Mouse (Mus musculus): ENCODE results near the gene Hhat.

Hhat gene

DNA sequence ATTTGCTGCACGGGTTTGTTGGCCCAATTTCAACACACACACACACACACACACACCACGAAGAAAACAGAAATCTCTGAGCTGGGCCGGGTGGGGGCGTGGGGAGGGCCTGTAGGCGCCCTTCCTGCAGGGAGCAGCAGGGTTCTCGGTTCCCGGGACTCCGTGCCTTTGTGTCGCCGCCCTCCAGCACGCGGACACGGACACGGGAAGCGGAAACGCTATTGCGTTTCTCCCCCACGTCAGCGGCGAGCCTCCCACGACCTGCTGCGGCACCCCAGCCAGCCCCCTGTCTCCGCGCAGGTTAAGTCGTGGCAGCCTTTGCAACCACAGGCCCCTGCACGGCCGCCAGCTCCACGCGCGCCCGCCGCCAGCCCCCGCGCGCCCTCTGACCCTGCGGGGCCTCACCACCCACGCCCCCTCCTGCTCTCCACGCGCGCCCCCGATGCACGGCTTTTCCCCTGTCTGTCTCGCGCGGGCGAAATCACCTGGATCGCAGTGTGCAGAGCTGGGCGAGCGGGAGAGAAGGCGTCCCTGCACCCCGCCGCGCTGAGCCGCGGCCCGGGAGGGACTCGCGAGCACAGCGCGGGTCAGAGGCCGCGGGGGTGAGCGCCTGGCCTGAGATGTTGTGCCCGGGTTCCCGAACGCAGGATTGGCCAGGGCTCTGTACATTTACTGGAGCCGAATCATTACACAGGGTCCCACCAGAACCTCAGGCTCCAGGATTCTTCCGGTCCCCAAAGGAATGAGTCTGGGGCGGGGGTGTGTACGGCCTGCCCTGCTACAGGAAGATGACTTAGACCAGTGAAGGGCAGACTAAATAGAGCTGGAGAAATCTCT, at the start of gene Hhat:
Hhat (minus strand) TSS at position 729 of the 837 bp plus-strand sequence.
- DNase-seq (ENCODE audit: extremely low spot score, low spot score), result peak; percentile 65

DNA sequence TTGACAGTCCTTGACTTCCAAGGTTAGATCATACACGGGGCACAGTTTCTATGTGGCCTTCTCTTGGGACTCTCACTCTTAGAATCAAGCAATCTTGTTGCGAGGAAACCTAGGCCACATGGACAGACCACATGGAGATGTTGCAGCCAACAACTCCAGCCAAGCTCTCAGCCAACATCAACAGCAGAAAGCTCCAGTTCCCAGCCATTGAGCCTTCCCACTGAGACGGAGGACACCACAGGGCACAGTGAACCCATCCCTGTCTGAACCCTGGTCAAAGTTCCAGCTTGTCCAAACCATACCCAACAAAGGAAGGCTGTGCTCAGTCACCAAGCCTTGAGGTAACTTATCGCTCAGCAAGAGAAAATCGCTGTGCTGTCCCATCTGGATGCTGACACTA, 47.3 kb upstream of the Hhat start:
- no peak for DNase-seq (ENCODE audit: extremely low spot score, low spot score)

DNA sequence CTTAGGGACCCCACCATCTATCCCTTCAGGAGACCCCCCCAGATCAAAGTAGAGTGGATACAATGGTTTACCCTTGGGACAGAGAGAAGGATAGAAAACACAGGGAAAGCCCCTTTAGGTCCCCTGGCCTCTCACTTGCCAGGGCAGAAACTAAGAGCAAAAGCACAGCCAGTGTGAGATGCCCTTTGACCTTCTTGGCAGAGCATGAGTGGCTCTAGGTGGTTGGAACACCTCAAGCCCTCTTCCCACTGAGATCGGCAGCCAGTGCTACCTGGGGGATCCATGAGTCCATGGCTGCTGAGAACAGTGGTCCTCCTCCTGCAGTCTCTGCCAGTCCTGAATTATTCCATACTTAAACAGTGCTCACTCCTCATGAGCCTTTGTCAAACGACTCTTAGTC, 44.8 kb upstream of the Hhat start:
- DNase-seq (ENCODE audit: extremely low spot score, low spot score), result no peak

DNA sequence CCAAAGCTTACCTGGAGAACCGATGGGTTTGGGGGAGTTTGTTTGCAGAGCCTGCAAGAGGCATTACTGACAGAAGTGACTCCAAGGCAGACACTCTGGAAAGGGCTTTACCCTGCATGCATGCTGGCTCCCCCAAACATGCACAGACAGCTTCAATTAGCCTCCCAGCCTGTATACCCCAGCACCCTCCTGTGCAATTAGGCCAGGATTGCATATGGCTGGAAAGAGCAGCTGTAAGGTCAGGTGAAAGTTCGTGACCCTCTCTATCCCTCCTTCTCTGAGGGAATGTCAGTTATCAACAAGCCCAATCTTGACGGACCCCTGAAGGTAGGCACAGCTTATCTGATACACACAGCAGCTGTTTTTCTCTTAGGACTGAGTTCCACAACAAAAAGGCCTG, 43.7 kb upstream of the Hhat start:
- DNase-seq (ENCODE audit: extremely low spot score, low spot score), result no peak

DNA sequence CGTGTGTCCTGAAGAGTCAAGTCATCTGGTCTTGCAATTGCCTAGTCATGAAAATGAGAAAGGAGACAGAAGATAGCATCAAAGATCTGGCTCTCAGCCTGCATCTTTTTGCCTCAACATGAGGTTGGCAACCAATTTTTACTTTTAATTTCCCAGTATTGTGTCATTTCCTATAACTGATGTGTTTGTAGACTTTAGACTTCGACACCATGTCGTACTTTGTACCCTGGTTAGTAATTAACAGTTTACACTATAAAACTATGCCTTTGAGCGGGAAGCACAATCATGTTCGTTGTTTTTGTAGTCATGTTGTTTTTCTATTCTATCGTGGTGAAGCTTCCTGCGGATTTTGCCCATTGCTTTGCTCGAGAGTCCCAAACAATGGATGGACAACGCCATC, 41.7 kb upstream of the Hhat start:
- DNase-seq (ENCODE audit: extremely low spot score, low spot score), result no peak

DNA sequence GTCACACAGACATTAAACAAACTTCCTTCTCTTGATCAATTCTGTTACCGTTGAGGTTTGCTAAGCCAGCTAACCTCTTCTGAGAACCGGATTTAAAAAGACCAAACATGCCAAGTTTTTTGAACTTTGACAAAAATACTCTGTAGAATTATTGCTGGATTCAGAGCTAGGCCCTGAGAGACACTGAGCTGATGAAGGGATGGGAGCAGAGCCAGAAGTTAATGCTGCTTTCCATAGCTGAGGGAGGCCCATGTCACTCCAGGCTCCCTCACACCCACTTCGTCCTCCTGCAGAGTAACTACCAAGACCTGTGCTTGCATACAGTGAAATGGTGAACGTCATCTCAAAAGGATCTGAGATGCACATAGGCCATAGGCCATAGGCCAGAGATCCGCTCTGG, 41.3 kb upstream of the Hhat start:
- DNase-seq (ENCODE audit: extremely low spot score, low spot score), result no peak

DNA sequence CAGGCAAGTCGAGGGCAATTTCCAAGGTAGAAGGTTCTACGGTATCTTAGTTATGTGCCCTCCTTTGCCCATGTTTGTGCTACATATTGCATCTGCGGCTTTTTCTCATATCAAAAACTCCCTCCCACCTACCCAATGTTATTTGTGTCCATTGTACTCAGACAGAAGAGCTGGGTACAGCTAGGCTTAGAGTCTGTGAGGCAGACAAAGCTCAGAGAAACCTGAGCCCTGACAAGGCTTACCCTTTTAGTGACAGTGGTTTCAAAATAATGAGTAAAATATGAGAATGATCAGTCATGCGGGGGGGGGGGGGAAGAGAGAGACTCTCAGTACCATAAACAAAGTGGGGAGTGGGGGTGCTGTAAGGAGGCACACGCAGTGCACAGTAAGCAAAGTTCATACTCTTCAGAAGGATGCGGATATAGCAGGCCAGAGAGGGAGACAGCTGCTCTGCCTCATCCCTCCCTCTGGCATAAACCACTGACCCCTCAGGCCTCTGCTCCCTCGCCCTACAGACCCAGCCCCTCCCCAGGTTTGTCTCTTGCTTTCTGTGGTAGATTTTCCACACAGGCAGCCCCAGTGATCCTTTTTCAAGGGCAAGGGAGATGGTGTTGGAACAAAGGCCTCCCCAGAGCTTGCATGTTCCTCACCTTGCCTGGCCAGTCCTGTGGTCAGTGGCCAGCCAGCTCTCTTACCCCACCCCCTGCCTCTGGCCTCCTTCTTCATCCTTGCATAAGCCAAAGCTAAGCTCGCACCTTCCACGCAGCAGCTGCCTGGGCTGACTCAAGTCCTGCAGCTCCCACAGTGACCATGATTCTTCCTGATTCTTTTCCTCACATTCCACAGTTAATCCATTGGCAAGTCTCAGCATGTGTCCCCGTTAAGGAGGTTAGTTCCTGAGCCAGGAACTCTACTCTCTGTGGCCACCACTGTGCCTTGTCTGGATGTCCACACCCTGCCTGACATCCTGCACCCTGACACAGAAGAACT, 35.4 kb upstream of the Hhat start:
- DNase-seq (ENCODE audit: extremely low spot score, low spot score), result no peak

DNA sequence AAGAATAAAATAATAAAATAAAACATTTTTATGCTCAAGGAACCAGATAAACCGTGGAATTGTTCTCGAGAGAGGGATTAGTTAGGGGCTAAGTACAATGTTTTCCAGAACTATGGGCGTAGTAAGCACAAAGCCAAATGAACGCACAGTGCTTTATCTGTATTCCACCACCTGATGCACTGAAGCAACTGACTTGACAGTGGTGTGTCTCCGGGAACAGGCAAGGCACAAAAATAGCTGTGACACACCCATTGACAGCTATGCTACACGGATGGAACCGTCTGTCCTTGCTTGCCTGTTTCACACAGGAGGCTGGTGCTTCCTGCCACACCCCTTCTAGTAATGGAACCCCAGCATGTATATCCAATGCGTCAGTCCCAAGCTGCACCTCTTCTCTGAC, 29.3 kb upstream of the Hhat start:
- no peak for DNase-seq (ENCODE audit: extremely low spot score, low spot score)

DNA sequence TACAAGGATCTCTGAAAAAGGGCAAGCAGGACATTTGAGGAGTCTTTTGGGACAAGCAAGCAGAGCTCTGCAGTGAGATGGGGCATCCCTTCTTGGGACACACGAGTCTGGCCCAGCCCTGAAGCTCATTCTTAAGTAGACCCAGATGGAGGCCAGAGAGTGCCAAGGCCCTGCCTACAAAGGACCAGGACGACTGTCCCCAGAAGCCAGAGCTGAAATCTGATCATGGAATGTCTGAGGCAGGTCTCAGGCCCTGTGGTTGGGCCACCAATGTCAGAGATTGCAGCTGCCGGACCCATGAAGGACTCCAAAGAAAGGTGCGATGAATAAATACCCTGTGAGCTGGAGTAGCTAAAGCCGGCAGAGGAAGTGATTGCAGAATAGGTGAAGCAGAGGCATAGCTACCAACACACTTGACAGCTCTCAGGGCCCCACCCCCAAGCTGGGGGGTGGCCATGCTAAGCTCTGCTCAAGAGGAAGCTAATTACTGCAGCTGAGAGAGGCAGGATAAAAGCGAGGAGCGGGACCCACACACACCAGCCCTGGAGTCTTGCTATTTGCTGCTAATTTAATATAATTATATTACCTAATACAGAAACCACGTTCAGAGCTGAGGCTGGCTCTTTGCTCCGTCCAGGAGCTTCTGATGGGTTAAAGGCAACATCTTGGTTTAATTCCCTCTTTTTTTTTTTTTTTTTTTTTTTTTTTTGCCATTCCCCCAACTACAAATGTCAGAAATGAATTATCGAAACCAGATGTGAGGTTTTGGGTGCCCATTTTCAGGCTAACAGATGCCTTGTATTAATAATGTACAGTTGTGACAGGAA, 28.4 kb upstream of the Hhat start:
- peak; percentile 47 for DNase-seq (ENCODE audit: extremely low spot score, low spot score)

DNA sequence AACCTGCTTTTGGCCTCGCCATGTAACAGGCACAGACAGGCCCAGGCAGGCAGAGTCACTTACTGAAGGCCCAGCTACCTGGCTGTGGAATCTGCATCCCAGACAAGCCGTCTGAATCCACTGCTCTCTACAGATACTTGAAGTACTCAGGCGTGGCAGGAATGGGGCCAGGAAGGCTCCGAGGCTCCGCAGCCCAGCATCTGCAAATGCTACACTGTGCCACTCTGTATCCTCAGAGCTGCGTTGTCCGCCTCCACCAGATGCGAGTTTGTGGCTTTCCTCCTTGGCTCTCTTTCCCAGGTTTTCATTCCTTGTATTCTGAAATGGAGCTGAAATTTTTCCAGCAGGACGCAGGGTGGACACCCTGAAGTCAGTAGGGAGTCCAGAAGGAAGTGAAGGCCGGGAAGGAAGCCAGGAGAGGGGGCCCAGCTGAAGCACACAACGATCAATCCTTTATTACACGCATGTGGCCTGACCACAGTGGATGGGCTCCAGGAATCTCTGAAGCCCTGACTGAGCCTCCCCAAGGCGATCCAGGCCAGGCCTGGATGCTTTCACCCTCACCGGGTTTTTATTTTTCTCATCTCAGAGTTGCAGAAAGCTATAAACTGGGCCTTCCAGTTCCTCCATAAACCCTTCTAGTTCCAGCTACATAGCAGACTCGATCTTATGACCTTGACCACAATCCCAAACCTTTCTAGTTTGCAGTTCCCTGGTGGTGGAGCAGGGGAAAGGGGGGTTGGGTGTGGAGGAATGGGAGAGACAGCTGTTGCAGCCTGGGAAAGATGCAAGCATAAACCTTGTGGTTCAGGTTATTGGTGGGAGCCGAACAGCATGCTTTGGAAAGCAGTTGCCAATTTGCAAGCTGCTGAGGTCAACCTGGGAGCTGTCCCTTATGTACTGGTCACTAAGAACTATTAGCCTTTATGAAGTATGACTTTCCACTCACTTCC, 27.5 kb upstream of the Hhat start:
- no peak for DNase-seq (ENCODE audit: extremely low spot score, low spot score)

DNA sequence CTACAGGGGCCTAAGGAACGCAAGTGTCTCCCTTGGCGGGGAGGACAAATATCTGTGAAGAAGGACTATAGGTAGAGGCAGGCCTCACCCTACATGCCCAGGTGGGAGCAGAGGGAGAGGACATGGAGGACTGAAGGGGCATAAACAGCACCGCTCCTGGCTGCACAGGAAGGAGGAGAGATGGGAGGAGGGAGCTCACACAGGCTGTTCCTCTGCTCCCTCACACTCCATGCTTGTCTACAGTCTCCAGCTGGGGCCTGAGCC, 25.9 kb upstream of the Hhat start:
- no peak for DNase-seq (ENCODE audit: extremely low spot score, low spot score)

DNA sequence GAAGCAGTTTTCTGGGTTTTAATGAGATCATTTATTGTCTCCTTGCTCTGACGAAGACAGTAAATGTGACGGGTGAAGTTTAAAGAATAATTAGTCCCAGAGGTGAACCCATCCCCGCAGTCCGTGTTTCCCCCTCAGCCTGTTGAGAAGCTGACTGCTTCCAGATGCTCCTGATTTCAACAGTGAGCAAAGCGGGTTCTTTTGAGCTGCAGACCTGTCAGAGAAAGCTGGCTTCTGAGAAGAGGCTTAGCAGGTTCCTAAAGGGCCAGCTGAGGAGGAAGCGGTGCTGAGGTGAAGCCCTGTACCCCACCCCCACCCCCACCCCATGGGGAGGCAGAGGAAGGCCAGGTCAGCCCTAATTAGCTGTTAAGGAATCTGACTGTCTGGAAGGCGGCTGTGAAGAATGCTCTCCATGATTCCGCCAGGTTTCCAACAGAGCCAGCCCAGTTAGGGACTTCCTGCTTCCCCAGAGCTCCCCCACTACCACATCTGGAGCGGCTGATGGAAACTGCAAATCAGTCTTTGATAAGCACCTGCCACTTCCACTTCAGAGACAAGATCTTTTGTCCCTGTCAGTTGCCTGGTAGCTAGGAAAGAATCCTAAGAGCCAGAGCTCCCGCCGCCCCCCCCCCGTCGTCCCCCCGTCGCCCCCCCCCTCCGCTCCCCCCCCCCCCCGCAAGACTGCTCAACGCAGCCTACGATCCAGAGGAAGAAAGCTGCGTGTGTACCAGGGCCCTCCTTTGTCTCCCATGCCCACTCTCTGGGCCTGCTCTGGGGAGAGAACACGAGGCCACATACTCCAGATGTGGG, 25.4 kb upstream of the Hhat start:
- peak; percentile 70 for DNase-seq (ENCODE audit: extremely low spot score, low spot score)

DNA sequence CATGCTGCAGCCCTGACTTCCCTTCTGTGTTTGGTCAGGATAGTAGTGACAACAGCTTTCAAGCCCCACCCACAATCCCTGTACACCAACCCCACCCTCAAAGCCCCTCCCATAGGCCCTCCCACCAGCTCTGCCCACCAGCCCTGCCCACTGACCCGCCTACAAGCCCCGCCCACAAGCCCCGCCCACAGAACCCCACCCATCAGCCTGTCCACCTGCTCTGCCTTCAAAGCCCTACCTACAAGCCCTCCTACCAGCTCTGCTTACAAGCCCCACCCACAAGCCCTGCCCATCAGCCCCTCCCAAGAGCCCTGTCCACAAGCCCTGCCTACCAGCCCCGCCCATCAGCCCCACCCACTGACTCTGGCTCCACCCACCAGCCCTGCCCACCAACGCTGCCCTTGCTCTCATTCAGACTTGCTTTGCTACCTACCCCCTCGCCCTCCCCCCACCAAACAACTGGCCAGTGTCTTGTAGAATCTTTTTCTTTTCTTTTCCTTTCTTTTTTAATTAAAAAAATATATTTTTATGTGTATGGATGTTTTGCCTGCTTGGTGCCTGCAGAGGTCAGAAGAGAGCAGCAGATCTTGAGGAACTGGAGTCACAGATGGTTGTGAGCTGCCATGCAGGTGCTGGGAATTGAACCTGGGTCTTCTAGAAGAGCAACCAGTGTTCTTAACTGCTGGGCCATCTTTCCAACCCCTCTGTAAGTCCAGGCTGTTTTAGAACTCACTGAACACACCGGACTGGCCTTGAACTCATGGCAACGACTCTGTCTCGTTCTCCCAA, 24.1 kb upstream of the Hhat start:
- DNase-seq (ENCODE audit: extremely low spot score, low spot score), result no peak

DNA sequence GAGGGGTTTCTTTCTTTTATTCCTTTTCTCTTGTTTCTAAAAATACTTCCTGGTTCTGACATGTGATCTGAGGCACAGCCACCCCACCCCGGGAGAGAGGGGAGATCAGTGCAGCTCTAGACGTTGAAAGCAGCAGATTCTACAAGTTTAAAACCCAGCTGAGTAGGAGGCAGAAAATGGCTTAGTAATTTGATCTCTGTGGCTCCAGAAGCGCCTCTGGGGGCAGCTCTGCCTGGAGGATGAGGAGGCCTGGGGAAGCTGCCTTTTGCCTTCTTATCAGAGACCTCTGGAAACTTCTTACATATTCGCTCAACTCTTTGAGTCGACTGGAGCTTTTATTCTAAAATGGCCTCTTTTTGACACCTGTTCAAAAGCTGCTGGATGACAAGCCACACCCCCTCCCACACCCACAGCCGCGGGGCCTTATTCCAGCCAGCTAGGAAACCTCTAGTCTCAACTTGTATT, 20.9 kb upstream of the Hhat start:
- DNase-seq (ENCODE audit: extremely low spot score, low spot score), result no peak

DNA sequence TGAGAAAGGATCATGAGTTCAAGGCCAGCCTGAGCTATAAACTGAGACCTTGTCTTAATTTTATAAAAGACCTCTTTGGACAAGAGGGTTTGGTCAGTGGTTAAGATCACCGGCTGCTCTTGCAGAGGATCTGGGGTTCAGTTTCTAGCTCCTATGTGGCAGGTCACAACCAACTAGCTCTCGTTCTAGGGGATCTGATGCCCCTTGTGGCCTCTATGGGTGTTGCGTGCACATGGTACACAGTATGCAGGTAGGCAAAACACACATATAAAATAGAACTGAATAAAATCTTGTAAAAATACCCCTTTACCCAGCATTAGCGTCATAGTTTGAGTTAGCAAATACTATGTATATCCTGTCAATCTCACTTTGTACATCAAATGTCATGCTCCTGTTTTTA, 19.4 kb upstream of the Hhat start:
- DNase-seq (ENCODE audit: extremely low spot score, low spot score), result no peak

DNA sequence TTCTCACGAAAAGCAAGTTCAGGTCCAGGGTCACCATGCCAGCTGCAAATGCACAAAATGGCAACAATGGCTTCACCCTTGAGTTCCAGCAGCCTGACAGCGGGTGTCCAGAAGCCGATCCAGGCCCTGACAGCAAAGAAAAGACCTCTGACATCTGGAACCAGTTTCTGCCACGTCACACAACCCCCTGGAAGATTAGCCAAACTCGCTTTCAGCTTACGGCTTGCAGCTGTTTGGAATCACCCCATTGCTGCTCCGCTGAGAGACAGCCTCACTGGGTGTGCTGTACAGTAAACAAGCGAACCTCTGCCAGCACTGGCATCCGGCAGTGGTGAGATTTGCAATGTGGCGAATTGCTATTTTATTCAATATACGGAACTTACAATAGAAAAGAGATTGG, 18.8 kb upstream of the Hhat start:
- DNase-seq (ENCODE audit: extremely low spot score, low spot score), result no peak

DNA sequence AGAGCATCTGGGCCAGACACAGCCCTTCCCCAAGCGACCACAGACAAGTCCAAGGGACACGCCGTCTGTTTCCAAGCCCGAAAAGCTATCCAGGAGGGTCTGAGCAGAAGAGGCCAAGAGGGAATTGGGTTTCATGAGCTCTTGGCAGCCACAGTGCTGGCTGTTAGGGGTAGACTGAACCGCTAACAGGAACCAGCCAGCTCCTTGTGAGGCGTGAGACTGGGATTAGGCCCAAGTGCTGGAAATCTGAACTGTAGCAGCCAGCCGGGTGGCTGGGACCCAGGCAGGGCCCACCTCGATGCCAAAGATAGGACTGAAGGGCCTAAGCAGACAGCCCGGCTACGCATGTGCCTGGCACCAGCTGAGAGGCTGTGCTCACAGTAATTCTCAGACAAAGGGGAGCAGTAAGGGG, 18.1 kb upstream of the Hhat start:
- no peak for DNase-seq (ENCODE audit: extremely low spot score, low spot score)

DNA sequence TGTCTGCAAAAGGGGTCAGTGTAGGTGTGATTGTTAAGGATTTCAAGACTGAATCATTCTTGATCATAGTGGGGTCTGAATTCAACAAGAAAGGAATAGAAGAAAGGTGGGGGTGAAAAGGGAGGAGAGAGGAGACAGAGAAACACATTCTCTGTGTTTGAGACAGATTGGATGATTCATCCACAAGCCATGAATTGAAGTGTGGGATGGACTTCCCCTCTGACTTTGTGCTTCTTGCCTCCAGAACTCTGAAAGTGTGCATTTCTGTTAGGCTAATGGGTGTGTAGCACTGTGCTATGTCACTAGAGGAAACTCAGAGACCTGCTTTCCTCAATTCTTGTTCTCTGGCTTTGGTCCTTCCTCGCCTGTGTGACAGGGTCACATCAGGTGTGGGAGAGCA, 15.2 kb upstream of the Hhat start:
- no peak for DNase-seq (ENCODE audit: extremely low spot score, low spot score)

Data from neural tube, embryonic 10.5 days (tissue).